In the genomic region with DNA sequence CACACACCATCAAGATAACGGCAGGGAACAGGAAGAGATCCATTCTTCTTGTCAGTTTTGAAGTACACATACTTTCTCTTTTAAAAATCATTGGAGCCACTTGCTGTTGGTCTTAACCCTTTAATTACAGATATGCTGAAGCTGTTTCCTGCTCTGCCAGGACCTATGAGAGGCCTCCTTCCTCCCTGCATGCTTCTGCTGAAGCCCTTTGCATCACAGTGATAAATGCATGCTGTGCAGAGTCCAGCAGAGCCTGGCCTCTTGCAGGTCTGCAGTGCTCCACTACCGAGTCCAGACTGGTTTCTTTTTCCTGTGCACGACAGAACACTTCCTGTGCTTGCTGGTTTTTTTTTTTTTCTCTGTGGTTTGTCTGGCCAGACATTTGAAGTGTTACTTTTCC, we compare ENCODE assay signal across 10 mouse cellular contexts.
DNase-seq lines count a peak whose midpoint lies in the region; ATAC-seq and TF ChIP-seq lines count a peak whose summit lies in the region.
"Had no signal": no experiment of that assay in that cellular context is flagged by ENCODE, and none has a peak within 500 bp of the region (broad histone marks: within the 10 kb centered on the region; RNA-seq: fewer than 3 reads in every experiment).

No protein-coding gene starts in this region.

- TF ChIP-seq EP300 in liver, postnatal 0 days (IDR thresholded peaks at IDR 0.05; ENCODE audit: low read depth) = no peak

- ATAC-seq in heart, embryonic 15.5 days (replicated peaks; ENCODE audit: insufficient number of reproducible peaks, insufficient read depth, low FRiP score, low read depth) = no peak
- ATAC-seq in CD4-positive, CD25-positive, alpha-beta regulatory T cell, adult 4 months = peak; percentile 60
- ATAC-seq in liver, postnatal 0 days = no peak
- no peak for ATAC-seq in monocyte, adult 5-6 weeks (replicated peaks; ENCODE audit: insufficient number of reproducible peaks, low FRiP score, low TSS enrichment, poor library complexity, severe bottlenecking)
- ATAC-seq in frontal cortex, adult (ENCODE audit: low TSS enrichment) = no peak

- H3K36me3 ChIP-seq in heart, embryonic 15.5 days = no peaks in the 10 kb centered on the region
- no peaks in the 10 kb centered on the region for H3K36me3 ChIP-seq in heart, embryonic 10.5 days
- H3K36me3 ChIP-seq in liver, postnatal 0 days (replicated peaks; ENCODE audit: insufficient read depth, low read length) = no peaks in the 10 kb centered on the region

- H3K9me3 ChIP-seq in heart, embryonic 15.5 days (replicated peaks) = no peaks in the 10 kb centered on the region
- no peaks in the 10 kb centered on the region for H3K9me3 ChIP-seq in heart, embryonic 10.5 days
- no peaks in the 10 kb centered on the region for H3K9me3 ChIP-seq in liver, postnatal 0 days (ENCODE audit: low read length)

- no peak for TF ChIP-seq CTCF in liver, postnatal 0 days (IDR thresholded peaks at IDR 0.05; ENCODE audit: low read depth)

- 0 out of 2 replicates have a peak overlapping the region, but pooled peaks have one; percentile 2 for H3K4me2 ChIP-seq in heart, embryonic 15.5 days
- H3K4me2 ChIP-seq in liver, postnatal 0 days (ENCODE audit: low read depth, low read length) = peak overlapping the region; percentile 45; the same call in 1 of the 2 replicates

- no peaks in the 10 kb centered on the region for H3K27me3 ChIP-seq in heart, embryonic 15.5 days
- no peaks in the 10 kb centered on the region for H3K27me3 ChIP-seq in heart, embryonic 10.5 days (ENCODE audit: insufficient read depth, poor library complexity, severe bottlenecking)
- no peaks in the 10 kb centered on the region for H3K27me3 ChIP-seq in liver, postnatal 0 days (ENCODE audit: insufficient read depth, low read length)

- WGBS in heart, embryonic 15.5 days = 20% methylated on average over 3 of the region's 3 CpGs
- 36% methylated on average over 3 of the region's 3 CpGs for WGBS in heart, embryonic 10.5 days
- 3% methylated on average over 3 of the region's 3 CpGs for WGBS in liver, postnatal 0 days (ENCODE audit: insufficient replicate concordance)

- no peak overlapping the region for H3K27ac ChIP-seq in heart, embryonic 15.5 days
- no peak overlapping the region for H3K27ac ChIP-seq in heart, embryonic 10.5 days
- peak overlapping the region; percentile 29; the same call in 1 of the 2 replicates for H3K27ac ChIP-seq in liver, postnatal 0 days (ENCODE audit: low read depth)

- no peak overlapping the region for H3K9ac ChIP-seq in heart, embryonic 15.5 days
- no peak overlapping the region; the same call in 1 of the 2 replicates for H3K9ac ChIP-seq in liver, postnatal 0 days (replicated peaks)

- DNase-seq in heart, embryonic 10.5 days (ENCODE audit: low spot score) = no peak
- peak; percentile 57 for DNase-seq in induced T-regulatory cell, adult 2 months (ENCODE audit: low read depth)
- DNase-seq in liver, postnatal 0 days = no peak
- DNase-seq in left cerebral cortex, adult 18-20 months (ENCODE audit: low spot score in 2 of 2) = no peak
- DNase-seq: gastrocnemius, postnatal 14 days; spleen, adult 18-20 months had no signal

- peaks cover 9% of the 10 kb centered on the region for H3K4me1 ChIP-seq in heart, embryonic 15.5 days (replicated peaks)
- H3K4me1 ChIP-seq in heart, embryonic 10.5 days = peaks cover 20% of the 10 kb centered on the region
- peaks cover 23% of the 10 kb centered on the region for H3K4me1 ChIP-seq in liver, postnatal 0 days (ENCODE audit: insufficient read depth)

- H3K4me3 ChIP-seq in heart, embryonic 15.5 days = no peak overlapping the region
- no peak overlapping the region for H3K4me3 ChIP-seq in heart, embryonic 10.5 days
- H3K4me3 ChIP-seq in liver, postnatal 0 days (ENCODE audit: low read depth, low read length) = no peak overlapping the region
